Mouse (Mus musculus): ENCODE measurements at regions not wholly inside any gene's neighbourhood (a gene's known extent, or its start where the extent isn't known, plus 50 kb on each side); places are given as distances from the start of the nearest gene placed in this dataset.

DNA sequence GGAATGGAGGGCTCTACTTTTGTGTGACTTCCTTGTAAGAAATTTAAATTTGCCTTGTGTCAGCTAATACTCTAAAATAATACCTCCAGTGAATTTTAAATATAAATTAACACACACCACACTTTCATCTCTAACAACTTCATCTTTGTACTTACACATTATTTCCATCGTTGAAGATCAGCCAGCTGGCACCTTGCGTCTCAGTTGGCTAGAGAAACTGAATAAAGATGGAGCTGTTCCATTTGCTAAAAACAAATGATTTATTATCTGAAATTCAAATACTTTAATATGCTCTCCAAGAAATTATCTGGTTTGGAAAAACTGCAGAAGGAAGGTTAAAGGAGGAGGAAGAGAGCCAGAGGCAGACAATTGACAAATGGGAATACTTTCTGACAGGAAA, 122.0 kb upstream of the Gm11096 start:
- no peak for DNase-seq (ENCODE audit: low read depth in 1 of 2, low spot score in 2 of 2)
- Histone ChIP-seq H3K27me3 (ENCODE audit: control insufficient read depth, insufficient read depth, low read length) (no peaks in the 10 kb centered on the region), H3K27ac (ENCODE audit: insufficient read depth, low read length) (no peak overlapping the region), H3K36me3 (ENCODE audit: control insufficient read depth, insufficient read depth, low read length) (no peaks in the 10 kb centered on the region), H3K4me1 (ENCODE audit: control insufficient read depth, insufficient read depth, insufficient read length) (no peaks in the 10 kb centered on the region), H3K4me3 (ENCODE audit: extremely low read depth, insufficient read depth, insufficient read length) (no peak overlapping the region)
- TF ChIP-seq CTCF (IDR thresholded peaks at IDR 0.05; ENCODE audit: extremely low read depth, insufficient read depth, insufficient read length, insufficient replicate concordance) (no peak), POLR2A (IDR thresholded peaks at IDR 0.05; ENCODE audit: low read depth, low read length) (no peak)
- WGBS: 87% methylated on average over 2 of the region's 2 CpGs

DNA sequence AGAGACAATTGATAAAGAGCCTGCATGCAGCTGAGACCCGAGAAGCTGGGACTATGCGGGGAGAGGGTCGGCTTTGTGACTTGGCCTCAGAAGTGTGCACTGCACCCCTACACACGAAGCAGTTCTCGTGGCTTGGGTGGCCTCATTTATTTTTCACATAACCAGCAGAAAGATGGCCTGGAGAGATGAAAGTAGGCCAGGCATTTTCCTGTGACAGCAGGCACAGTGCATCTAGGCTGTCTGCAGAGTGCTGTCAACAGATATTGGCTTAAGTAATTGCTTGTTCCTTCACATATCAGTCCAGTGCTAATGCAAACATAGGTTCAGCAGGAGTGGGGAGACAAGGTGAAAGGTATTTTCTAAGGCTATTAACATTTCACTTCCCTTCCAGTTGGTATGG, 124.9 kb upstream of the Gm11096 start:
- WGBS: 90% methylated on average over 5 of the region's 5 CpGs
- DNase-seq (ENCODE audit: low read depth in 1 of 2, low spot score in 2 of 2): no peak

GRCm38 (mm10) chr17:81305880-81306279, 135.7 kb upstream of the Gm11096 start:
- Histone ChIP-seq H3K36me3 (ENCODE audit: control insufficient read depth, insufficient read depth, low read length) (no peaks in the 10 kb centered on the region), H3K4me3 (ENCODE audit: extremely low read depth, insufficient read depth, insufficient read length) (no peak overlapping the region), H3K27me3 (ENCODE audit: control insufficient read depth, insufficient read depth, low read length) (no peaks in the 10 kb centered on the region), H3K27ac (ENCODE audit: insufficient read depth, low read length) (no peak overlapping the region), H3K4me1 (ENCODE audit: control insufficient read depth, insufficient read depth, insufficient read length) (no peaks in the 10 kb centered on the region)
- 12% methylated on average over 2 of the region's 2 CpGs for WGBS
- DNase-seq (ENCODE audit: low read depth in 1 of 2, low spot score in 2 of 2): no peak
- TF ChIP-seq POLR2A (IDR thresholded peaks at IDR 0.05; ENCODE audit: low read depth, low read length): no peak
- TF ChIP-seq CTCF (IDR thresholded peaks at IDR 0.05; ENCODE audit: extremely low read depth, insufficient read depth, insufficient read length, insufficient replicate concordance): no peak

More for the DNA sequence above, 124.9 kb upstream of the Gm11096 start:
- H3K4me3 ChIP-seq (ENCODE audit: extremely low read depth, insufficient read depth, insufficient read length): no peak overlapping the region
- no peaks in the 10 kb centered on the region for H3K36me3 ChIP-seq (ENCODE audit: control insufficient read depth, insufficient read depth, low read length)
- H3K4me1 ChIP-seq (ENCODE audit: control insufficient read depth, insufficient read depth, insufficient read length): no peaks in the 10 kb centered on the region
- no peaks in the 10 kb centered on the region for H3K27me3 ChIP-seq (ENCODE audit: control insufficient read depth, insufficient read depth, low read length)
- TF ChIP-seq CTCF (IDR thresholded peaks at IDR 0.05; ENCODE audit: extremely low read depth, insufficient read depth, insufficient read length, insufficient replicate concordance) (no peak), POLR2A (IDR thresholded peaks at IDR 0.05; ENCODE audit: low read depth, low read length) (no peak)
- no peak overlapping the region for H3K27ac ChIP-seq (ENCODE audit: insufficient read depth, low read length)

GRCm38 (mm10) chr17:81304574-81304973, 137.0 kb upstream of the Gm11096 start:
- no peak for TF ChIP-seq POLR2A (IDR thresholded peaks at IDR 0.05; ENCODE audit: low read depth, low read length)
- no peak for TF ChIP-seq CTCF (IDR thresholded peaks at IDR 0.05; ENCODE audit: extremely low read depth, insufficient read depth, insufficient read length, insufficient replicate concordance)
- no peaks in the 10 kb centered on the region for H3K27me3 ChIP-seq (ENCODE audit: control insufficient read depth, insufficient read depth, low read length)
- no peaks in the 10 kb centered on the region for H3K4me1 ChIP-seq (ENCODE audit: control insufficient read depth, insufficient read depth, insufficient read length)
- no peaks in the 10 kb centered on the region for H3K36me3 ChIP-seq (ENCODE audit: control insufficient read depth, insufficient read depth, low read length)
- no peak overlapping the region for H3K4me3 ChIP-seq (ENCODE audit: extremely low read depth, insufficient read depth, insufficient read length)
- H3K27ac ChIP-seq (ENCODE audit: insufficient read depth, low read length): no peak overlapping the region
- DNase-seq (ENCODE audit: low read depth in 1 of 2, low spot score in 2 of 2): no peak
- 97% methylated on average over 1 of the region's 1 CpGs for WGBS

GRCm38 (mm10) chr17:81302490-81302889, 139.1 kb upstream of the Gm11096 start:
- DNase-seq (ENCODE audit: low read depth in 1 of 2, low spot score in 2 of 2): no peak
- no peak overlapping the region for H3K27ac ChIP-seq (ENCODE audit: insufficient read depth, low read length)
- no peaks in the 10 kb centered on the region for H3K27me3 ChIP-seq (ENCODE audit: control insufficient read depth, insufficient read depth, low read length)
- 94% methylated on average over 3 of the region's 3 CpGs for WGBS
- H3K4me1 ChIP-seq (ENCODE audit: control insufficient read depth, insufficient read depth, insufficient read length): no peaks in the 10 kb centered on the region
- no peak for TF ChIP-seq CTCF (IDR thresholded peaks at IDR 0.05; ENCODE audit: extremely low read depth, insufficient read depth, insufficient read length, insufficient replicate concordance)
- TF ChIP-seq POLR2A (IDR thresholded peaks at IDR 0.05; ENCODE audit: low read depth, low read length): no peak
- no peak overlapping the region for H3K4me3 ChIP-seq (ENCODE audit: extremely low read depth, insufficient read depth, insufficient read length)
- H3K36me3 ChIP-seq (ENCODE audit: control insufficient read depth, insufficient read depth, low read length): no peaks in the 10 kb centered on the region

GRCm38 (mm10) chr17:81291829-81292228, 149.7 kb upstream of the Gm11096 start:
- H3K4me3 ChIP-seq (ENCODE audit: extremely low read depth, insufficient read depth, insufficient read length): no peak overlapping the region
- TF ChIP-seq POLR2A (IDR thresholded peaks at IDR 0.05; ENCODE audit: low read depth, low read length) (no peak), CTCF (IDR thresholded peaks at IDR 0.05; ENCODE audit: extremely low read depth, insufficient read depth, insufficient read length, insufficient replicate concordance) (no peak)
- WGBS: 91% methylated on average over 2 of the region's 2 CpGs
- H3K36me3 ChIP-seq (ENCODE audit: control insufficient read depth, insufficient read depth, low read length): no peaks in the 10 kb centered on the region
- DNase-seq (ENCODE audit: low read depth in 1 of 2, low spot score in 2 of 2): no peak
- H3K27ac ChIP-seq (ENCODE audit: insufficient read depth, low read length): no peak overlapping the region
- no peaks in the 10 kb centered on the region for H3K27me3 ChIP-seq (ENCODE audit: control insufficient read depth, insufficient read depth, low read length)
- H3K4me1 ChIP-seq (ENCODE audit: control insufficient read depth, insufficient read depth, insufficient read length): no peaks in the 10 kb centered on the region

DNA sequence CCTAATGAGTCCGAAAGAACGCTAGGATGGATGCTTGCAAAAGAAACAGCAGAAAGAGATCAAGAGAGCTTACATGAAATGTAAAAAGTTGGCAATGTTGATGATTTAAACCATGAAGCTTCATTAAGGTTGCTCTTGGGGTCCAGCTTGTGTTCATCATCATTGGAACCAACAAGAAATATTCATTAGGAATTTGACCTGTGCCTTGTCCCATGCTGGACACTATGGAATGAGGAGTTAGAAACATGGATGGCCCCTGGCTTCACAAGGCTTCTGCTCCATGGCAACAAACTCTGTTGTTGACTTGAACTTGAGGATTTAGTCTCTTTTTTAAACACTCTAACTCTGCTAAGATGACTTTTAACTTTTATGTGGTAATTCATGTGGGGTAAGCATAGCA, 159.0 kb upstream of the Gm11096 start:
- H3K4me3 ChIP-seq (ENCODE audit: extremely low read depth, insufficient read depth, insufficient read length): no peak overlapping the region
- WGBS: 88% methylated on average over 2 of the region's 2 CpGs
- no peaks in the 10 kb centered on the region for H3K4me1 ChIP-seq (ENCODE audit: control insufficient read depth, insufficient read depth, insufficient read length)
- no peak overlapping the region for H3K27ac ChIP-seq (ENCODE audit: insufficient read depth, low read length)
- no peaks in the 10 kb centered on the region for H3K36me3 ChIP-seq (ENCODE audit: control insufficient read depth, insufficient read depth, low read length)
- no peak for DNase-seq (ENCODE audit: low read depth in 1 of 2, low spot score in 2 of 2)
- TF ChIP-seq POLR2A (IDR thresholded peaks at IDR 0.05; ENCODE audit: low read depth, low read length): no peak
- H3K27me3 ChIP-seq (ENCODE audit: control insufficient read depth, insufficient read depth, low read length): no peaks in the 10 kb centered on the region

All from spleen, adult 2 months (tissue).